Mouse (Mus musculus): ENCODE results near the gene Gm49361.

Gene Gm49361

DNA sequence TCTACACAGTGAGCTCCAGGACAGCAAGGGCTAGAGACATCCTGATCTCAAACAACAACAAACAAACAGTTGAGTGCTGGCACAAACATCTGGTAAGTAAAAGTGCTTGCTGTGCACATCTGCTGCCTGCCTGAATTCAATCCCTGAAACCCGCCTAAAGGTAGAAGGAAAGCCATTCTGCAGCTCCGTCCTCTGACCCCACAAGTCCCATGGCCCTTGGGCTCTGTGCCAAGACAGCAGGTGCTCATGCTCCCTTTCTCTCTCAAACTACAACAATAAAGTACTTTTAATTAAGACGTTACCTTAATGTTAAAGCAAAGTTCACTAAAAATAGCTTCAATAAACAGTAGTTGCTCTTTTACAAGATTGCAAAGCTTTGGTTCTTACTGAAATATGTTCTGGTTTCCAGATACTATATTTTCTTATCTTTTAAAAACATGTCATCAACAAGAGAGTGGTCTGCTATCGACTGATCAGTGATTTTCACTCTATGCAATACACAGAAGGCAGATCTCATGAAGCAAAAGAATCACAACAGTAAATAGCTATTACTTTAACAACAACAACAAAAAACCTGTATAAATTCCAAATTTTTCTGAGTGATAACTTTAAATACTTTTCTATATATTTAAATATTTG, 125.2 kb downstream of the Gm49361 start:
- DNase-seq (ENCODE audit: low read depth), result no peak

DNA sequence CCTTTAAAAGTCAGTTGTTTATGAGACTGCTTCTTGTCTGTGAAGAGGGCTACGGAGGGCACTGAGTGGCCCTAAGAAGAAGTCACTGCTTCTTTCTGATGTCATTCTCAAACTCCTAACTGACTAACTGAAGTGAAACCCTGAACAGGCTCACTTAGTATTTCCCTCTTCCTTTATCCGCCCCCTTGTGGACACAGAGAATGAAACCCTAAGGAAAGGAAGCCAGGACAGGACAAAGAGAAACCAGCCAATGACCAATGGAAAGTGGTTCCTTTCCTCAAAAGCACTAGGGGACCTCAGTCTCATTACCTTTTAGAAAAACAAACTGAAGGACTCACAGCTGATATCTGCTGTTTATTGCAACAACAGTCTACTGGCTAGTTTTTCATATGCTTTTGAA, 126.4 kb downstream of the Gm49361 start:
- DNase-seq (ENCODE audit: low read depth), result peak; percentile 77

DNA sequence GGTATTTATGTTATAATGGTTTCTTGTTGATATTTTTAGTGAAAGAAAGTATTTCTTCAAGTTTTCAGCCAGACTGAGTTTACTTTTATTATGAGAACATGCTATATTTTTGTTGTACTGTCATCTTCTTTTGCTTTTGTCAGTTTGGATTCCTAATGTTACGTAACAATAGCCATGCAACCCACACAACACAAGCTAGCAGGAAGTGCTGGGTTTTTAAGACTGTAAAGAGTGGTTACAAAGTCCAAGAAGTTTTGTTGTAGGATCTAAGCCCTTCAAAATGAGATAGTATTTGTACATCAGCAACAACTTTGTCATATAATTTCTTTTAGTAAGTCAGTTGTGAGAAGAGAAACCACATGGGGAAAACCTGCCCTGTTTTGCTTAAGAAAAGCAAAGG, 128.2 kb downstream of the Gm49361 start:
- peak; percentile 34 for DNase-seq (ENCODE audit: low read depth)

DNA sequence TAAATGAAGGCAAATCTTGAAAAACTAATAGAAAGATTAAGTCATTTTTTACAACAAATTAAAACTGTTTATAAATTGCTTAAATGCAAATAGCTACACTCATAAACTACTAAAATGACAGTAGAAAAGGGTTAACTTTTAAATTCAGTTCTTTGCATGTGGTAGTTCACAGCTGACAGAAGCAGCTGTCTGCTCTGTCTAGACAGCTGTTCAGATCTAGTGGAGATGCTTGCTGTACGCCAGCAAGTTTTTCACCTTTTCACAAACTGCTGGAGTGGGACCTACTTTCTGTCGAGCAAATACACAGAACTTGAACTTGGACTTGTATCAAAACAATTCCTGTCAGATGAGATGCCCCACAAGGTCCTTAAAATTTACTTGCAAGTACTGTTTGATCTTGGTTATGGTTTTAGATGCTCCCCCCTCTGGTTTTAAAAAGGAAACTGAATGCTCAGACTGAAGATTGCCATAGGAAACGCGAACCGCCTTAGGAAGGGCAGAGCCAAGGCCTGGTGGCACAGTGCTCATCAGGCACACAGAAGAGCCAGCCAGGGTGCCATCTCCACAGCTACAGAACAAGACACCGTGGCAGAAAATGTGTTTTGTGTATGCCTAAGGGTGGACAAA, 129.5 kb downstream of the Gm49361 start:
- DNase-seq (ENCODE audit: low read depth), result peak; percentile 48

DNA sequence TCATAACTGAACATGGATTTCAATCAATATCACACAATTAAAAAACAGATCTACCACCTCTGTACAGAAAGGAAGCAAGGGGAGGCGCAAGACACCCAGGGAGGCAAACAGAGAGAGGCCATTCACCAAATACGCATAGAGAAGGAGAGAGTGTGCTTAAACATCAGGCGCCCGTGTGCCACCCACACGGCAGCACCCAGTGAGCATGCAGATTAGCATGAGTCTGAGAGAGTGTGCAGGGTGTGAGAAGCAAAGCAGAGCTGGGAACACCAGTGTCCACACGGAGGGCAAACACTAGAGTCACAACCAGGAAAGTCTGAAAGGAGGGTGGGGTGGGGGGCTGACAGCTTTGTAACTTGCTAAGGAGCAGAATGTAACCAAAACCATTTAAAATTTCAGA, 130.1 kb downstream of the Gm49361 start:
- peak; percentile 12 for DNase-seq (ENCODE audit: low read depth)

DNA sequence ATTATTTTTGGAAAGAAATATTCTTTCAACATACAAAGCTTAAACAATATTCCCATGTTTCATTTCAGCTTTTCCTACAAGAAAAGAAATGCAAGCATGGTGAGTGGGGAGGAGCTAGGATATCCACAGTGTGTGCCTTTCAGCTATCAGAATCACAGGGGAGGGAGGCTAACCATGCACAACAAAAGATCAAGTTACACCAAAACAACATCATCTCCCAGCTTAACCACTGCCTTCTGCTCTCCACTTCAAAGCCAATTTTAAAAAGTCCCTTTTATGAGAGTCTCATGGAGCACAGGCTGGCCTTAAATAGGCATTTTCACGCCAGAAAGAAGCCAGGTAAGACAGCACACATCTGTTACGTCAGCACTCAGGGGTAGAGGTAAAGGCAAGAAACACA, 134.9 kb downstream of the Gm49361 start:
- peak; percentile 16 for DNase-seq (ENCODE audit: low read depth)

DNA sequence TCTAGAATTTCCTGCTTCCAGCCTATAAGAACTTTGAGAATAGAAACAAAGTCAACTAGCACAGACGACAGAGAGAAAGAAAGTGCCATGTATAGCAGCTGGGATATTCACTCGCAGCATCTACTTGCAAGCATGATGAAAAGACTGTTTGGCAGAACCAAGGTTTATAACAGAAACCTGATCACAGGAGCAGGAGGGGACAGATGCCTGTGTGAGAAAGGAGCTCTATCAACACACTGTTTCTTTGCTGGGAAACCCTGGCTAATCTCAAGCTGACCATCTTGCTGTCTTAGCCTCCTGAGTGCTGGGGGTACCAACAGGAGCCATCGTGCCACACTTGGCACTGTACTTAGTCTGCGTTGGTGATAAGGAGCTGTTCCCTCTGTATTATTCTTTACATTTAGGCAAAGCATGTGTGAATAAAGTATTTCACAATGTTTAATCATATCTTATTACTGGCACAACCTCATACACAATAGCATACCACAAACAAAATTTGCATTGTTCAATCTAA, 136.0 kb downstream of the Gm49361 start:
- no peak for DNase-seq (ENCODE audit: low read depth)

DNA sequence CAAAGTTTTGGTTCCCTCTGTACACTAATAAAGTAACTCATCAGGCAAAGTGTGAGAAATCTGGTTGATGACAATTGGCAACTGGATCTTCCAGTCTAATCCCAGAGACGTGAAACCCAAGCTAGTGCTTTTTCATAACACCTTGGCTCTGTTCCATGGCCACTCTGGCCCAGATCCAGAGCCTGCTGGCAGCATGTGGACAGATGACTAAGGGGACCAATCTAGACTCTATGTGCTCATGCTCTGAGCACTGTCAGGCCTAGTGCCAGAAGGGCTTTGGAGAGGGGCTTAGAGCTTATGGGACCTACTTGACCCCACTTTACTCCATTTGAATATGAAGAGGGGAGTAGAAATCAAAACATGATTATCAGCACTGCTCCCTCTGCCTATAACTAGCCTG, 138.4 kb downstream of the Gm49361 start:
- no peak for DNase-seq (ENCODE audit: low read depth)

DNA sequence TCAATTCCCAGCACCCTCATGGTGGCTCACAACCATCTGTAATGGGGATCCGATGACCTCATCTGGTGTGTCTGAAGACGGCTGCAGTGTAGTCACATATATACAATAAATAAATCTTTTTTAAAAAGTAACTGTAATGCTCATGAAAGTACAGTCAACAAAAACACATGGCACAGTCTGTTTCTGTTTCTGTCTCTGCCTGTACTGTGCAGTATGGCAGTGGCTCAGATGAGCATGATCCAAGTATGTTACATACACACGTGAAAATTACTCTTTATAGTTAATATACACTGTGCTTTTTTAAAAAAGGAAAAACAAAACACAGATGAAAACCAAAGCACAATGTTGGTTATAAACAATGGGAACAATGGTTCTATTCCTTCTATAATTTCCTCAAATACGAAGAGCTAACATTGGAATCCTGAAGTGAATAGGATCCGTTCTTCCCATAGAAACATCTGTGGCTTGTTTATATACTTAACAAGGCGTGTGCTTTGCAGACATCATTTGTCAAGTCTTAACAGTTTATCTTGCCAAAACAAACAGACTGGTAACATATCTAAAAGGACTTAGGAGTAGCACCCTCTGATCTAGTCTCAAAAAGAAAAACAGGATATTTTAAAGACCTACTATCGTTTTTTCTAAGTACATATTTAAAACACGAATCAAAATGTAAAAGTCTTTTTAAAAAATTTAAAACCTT, 139.1 kb downstream of the Gm49361 start:
- DNase-seq (ENCODE audit: low read depth), result no peak

DNA sequence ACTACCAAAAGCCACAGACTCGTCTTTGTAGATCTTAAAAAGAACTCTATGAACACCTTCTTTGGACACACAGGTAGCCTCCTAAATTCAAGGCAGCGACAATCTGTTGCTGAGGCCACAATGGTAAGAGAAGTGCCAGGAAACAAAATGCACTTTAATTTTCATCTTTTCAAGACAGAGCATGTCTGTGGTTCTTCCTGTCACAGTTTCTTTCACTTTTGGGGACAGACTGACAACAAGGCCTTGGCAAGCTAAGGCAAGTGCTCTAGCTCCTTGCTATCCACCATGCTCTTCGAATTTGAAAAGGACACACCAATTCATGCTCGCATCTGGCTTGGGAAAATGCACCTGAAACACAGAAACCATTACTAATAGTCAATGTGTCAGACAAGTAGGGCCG, 152.6 kb downstream of the Gm49361 start:
- peak; percentile 26 for DNase-seq (ENCODE audit: low read depth)

All from induced T-regulatory cell, adult 2 months (primary cell).